Mouse (Mus musculus): ENCODE measurements around the gene Pde4dip. TPM values are rescaled to one million over a fixed set of nuclear protein-coding genes. Genes with fewer than 3 reads are reported as not detected.
A peak's percentile ranks its signal among the peaks of the same experiment; 100 is the strongest.

Pde4dip gene
- polyA plus RNA-seq, 3 experiments from 2014 or later, result 9.1 to 13.1 (median 11.2) TPM

- ATAC-seq, result no peak
Measured at GRCm38 (mm10) chr3:97801178-97801699, 87.3 kb downstream of the Pde4dip start.

- ATAC-seq, result no peak
Measured at GRCm38 (mm10) chr3:97800657-97801056, 87.8 kb downstream of the Pde4dip start.

- ATAC-seq, result no peak
Measured at GRCm38 (mm10) chr3:97800004-97800403, 88.5 kb downstream of the Pde4dip start.

GRCm38 (mm10) chr3:97799267-97799666, 89.2 kb downstream of the Pde4dip start:
- no peak for ATAC-seq

GRCm38 (mm10) chr3:97797371-97797770, 91.1 kb downstream of the Pde4dip start:
- no peak for ATAC-seq

GRCm38 (mm10) chr3:97793995-97794394, 94.5 kb downstream of the Pde4dip start:
- no peak for ATAC-seq

GRCm38 (mm10) chr3:97790150-97790549, 98.4 kb downstream of the Pde4dip start:
- ATAC-seq, result no peak

- no peak for ATAC-seq
Measured at GRCm38 (mm10) chr3:97789317-97789716, 99.2 kb downstream of the Pde4dip start.

- ATAC-seq, result no peak
Measured at GRCm38 (mm10) chr3:97776195-97776594, 112.3 kb downstream of the Pde4dip start.

GRCm38 (mm10) chr3:97775742-97776141, 112.8 kb downstream of the Pde4dip start:
- no peak for ATAC-seq

GRCm38 (mm10) chr3:97774861-97775260, 113.6 kb downstream of the Pde4dip start:
- ATAC-seq, result no peak

GRCm38 (mm10) chr3:97767771-97768762, 120.4 kb downstream of the Pde4dip start:
- peak; percentile 91 for ATAC-seq

- peak; percentile 11 for ATAC-seq
Measured at GRCm38 (mm10) chr3:97767041-97767770, 121.3 kb downstream of the Pde4dip start.

GRCm38 (mm10) chr3:97766459-97766858, 122.0 kb downstream of the Pde4dip start:
- no peak for ATAC-seq

GRCm38 (mm10) chr3:97764152-97764551, 124.4 kb downstream of the Pde4dip start:
- no peak for ATAC-seq

- no peak for ATAC-seq
Measured at GRCm38 (mm10) chr3:97761951-97762350, 126.6 kb downstream of the Pde4dip start.

GRCm38 (mm10) chr3:97761168-97761567, 127.3 kb downstream of the Pde4dip start:
- no peak for ATAC-seq

GRCm38 (mm10) chr3:97759846-97760245, 128.7 kb downstream of the Pde4dip start:
- ATAC-seq, result no peak

- no peak for ATAC-seq
Measured at GRCm38 (mm10) chr3:97757501-97757900, 131.0 kb downstream of the Pde4dip start.

- no peak for ATAC-seq
Measured at GRCm38 (mm10) chr3:97756283-97757074, 132.0 kb downstream of the Pde4dip start.

- ATAC-seq, result no peak
Measured at GRCm38 (mm10) chr3:97755411-97755810, 133.1 kb downstream of the Pde4dip start.

GRCm38 (mm10) chr3:97752901-97753300, 135.6 kb downstream of the Pde4dip start:
- no peak for ATAC-seq

Measured in inflammation-experienced regulatory T-cells, adult 6 months (primary cell).